Mouse (Mus musculus) hindbrain, postnatal 0 days (tissue): ENCODE results near the gene Dlgap1. TPM values are rescaled to one million over a fixed set of nuclear protein-coding genes. Genes with fewer than 3 reads are reported as not detected.
A peak's percentile ranks its signal among the peaks of the same experiment; 100 is the strongest.

Experiments used
- ATAC-seq: fragments of 200-750 bp; cut with Nextera tagmentation; 2 replicates; pipeline ENCODE4 v1.8.0; 2017; ENCODE audit warnings: mild to moderate bottlenecking, moderate TSS enrichment, moderate library complexity
- DNase-seq: peaks from one replicate; pipeline ENCODE4 v3.0.0-alpha.2; 2015; ENCODE audit warnings: low spot score
- H3K27ac ChIP-seq: fragments of 300-500 bp; sonication (generic); 2 replicates; pipeline ENCODE4 v1.5.1; 2014; ENCODE audit warnings: mild to moderate bottlenecking
- H3K27me3 ChIP-seq: fragments of 300-500 bp; sonication (generic); 2 replicates; pipeline ENCODE4 v1.6.1; 2014; ENCODE audit warnings: low read length, mixed read lengths; ENCODE audit not compliant: insufficient read depth
- H3K36me3 ChIP-seq: fragments of 300-500 bp; sonication (generic); 2 replicates; pipeline ENCODE4 v1.6.1; 2014; ENCODE audit warnings: low read length, mixed read lengths; ENCODE audit not compliant: insufficient read depth
- H3K4me1 ChIP-seq: fragments of 300-500 bp; sonication (generic); 2 replicates; pipeline ENCODE4 v1.6.1; 2014; ENCODE audit warnings: antibody characterized with exemption, low read length, mixed read lengths; ENCODE audit not compliant: insufficient read depth
- H3K4me2 ChIP-seq: fragments of 300-500 bp; sonication (generic); 2 replicates; pipeline ENCODE4 v1.6.1; 2014; ENCODE audit warnings: low read depth, mild to moderate bottlenecking, low read length, moderate library complexity, mixed read lengths
- H3K4me3 ChIP-seq: fragments of 300-500 bp; sonication (generic); 2 replicates; pipeline ENCODE4 v1.5.1; 2014; ENCODE audit warnings: low read length
- H3K9ac ChIP-seq: fragments of 300-500 bp; sonication (generic); replicated peaks from 2 replicates; pipeline ENCODE4 v1.6.1; 2014; ENCODE audit warnings: mild to moderate bottlenecking, low read length, moderate library complexity, mixed read lengths
- H3K9me3 ChIP-seq: fragments of 300-500 bp; sonication (generic); 2 replicates; pipeline ENCODE4 v1.6.1; 2016; ENCODE audit warnings: low read length, mixed read lengths
- CTCF ChIP-seq: IDR thresholded peaks from 2 replicates; pipeline ENCODE4 v1.5.1; 2016; ENCODE audit warnings: antibody characterized with exemption, control low read depth, low read depth
- WGBS: fragments of 180-500 bp; shearing (Covaris S2); extraction: QIAGEN DNeasy Blood & Tissue Kit; methylation state at CpG from one replicate; pipeline ENCODE4 v1.1.7; 2014; 5-methylcytosine and 5-hydroxymethylcytosine counted together
- polyA plus RNA-seq: library from polyadenylated mRNA; unstranded; fragments of >200 nt; fragmentation: Nextera tagmentation; extraction: Ambion mirVana; gene quantifications from 2 replicates; pipeline ENCODE4 v1.2.1, GENCODE M21; 2015
- total RNA-seq: library from RNA; depleted of rRNA; stranded (reverse); fragments of >200 nt; gene quantifications from 2 replicates; pipeline ENCODE4 v1.2.3, GENCODE M21; 2014

Dlgap1 gene
- total and polyA plus RNA-seq, 2 experiments from 2014 or later: 33.8 to 117 TPM

DNA sequence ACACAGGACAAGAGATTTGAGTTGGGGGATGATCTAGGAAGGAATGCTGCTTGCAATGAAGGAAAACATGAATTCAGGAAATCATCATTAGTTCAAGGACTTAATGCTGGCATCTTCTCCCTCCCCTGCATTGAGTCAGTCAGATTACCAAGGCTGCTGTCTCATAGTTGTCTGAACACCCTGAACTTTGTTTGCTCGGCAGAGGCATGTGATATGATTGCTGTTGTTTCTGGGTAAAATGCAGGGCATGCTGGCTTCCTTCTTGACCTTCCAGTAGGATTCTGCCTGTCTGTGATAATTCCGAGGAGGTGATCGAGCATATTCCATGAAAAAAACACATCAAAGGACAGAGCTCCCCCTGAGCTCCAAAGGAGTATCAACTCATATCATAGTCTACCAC lies 283.6 kb downstream of the Dlgap1 start:
- WGBS: 95% methylated on average over 3 of the region's 3 CpGs
- H3K27me3 ChIP-seq: no peaks in the 10 kb centered on the region
- no peak for ATAC-seq
- H3K4me1 ChIP-seq: no peaks in the 10 kb centered on the region
- DNase-seq: no peak
- no peaks in the 10 kb centered on the region for H3K36me3 ChIP-seq
- no peak overlapping the region for H3K4me3 ChIP-seq
- H3K9me3 ChIP-seq: no peaks in the 10 kb centered on the region
- TF ChIP-seq CTCF: no peak
- H3K4me2 ChIP-seq: no peak overlapping the region
- no peak overlapping the region for H3K9ac ChIP-seq
- H3K27ac ChIP-seq: no peak overlapping the region

DNA sequence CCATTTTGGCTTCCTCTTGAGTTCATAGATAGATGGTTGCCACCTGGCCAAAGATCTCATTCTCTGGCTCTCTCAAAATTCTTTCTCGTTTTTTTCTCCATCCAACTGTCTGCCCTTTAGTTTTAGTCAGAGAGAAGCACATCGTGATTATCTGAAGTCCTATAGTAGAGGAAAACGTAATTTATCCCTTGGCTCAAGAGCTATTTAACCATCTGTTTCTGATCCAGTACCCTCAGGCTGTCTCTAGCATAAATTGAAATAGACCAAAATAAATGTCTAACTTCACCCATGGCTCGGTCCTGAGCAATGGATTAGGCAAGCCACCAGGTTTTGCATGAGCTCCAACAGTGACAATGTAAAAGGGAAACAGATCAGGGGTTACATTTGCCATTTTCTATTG lies 287.5 kb downstream of the Dlgap1 start:
- 67% methylated on average over 4 of the region's 4 CpGs for WGBS
- peak; percentile 24 for DNase-seq
- Histone ChIP-seq H3K27ac (0 out of 2 replicates have a peak overlapping the region, but pooled peaks have one; percentile 32), H3K36me3 (no peaks in the 10 kb centered on the region), H3K27me3 (no peaks in the 10 kb centered on the region), H3K4me1 (no peaks in the 10 kb centered on the region), H3K9me3 (no peaks in the 10 kb centered on the region), H3K4me3 (no peak overlapping the region), H3K9ac (no peak overlapping the region), H3K4me2 (no peak overlapping the region)
- no peak for TF ChIP-seq CTCF
- ATAC-seq: no peak

GRCm38 (mm10) chr17:70263156-70263555 lies 294.3 kb downstream of the Dlgap1 start:
- 43% methylated on average over 3 of the region's 3 CpGs for WGBS
- no peaks in the 10 kb centered on the region for H3K27me3 ChIP-seq
- ATAC-seq (no peak), DNase-seq (no peak)
- no peak overlapping the region for H3K4me3 ChIP-seq
- no peaks in the 10 kb centered on the region for H3K9me3 ChIP-seq
- no peak overlapping the region for H3K27ac ChIP-seq
- no peak overlapping the region for H3K4me2 ChIP-seq
- no peaks in the 10 kb centered on the region for H3K36me3 ChIP-seq
- no peaks in the 10 kb centered on the region for H3K4me1 ChIP-seq
- TF ChIP-seq CTCF: no peak
- H3K9ac ChIP-seq: no peak overlapping the region

DNA sequence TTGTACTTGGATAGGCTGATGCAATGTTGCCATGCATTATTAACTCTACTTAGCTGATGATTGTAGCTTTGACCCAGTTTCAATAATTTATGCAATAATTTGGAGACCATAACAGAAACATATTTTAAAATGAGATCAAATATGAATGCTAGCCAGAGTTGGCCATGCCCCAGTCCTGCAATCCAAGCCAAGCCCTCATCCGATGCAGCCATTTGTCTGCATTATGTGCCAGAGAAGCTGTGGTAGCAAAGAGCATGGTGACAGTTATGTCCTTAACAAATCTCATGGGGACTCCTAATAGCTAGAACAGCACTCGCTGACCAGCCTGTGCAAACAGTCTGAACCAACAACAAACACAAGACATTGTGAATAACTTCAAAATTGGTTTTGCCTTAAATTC lies 303.3 kb downstream of the Dlgap1 start:
- H3K36me3 ChIP-seq: no peaks in the 10 kb centered on the region
- 74% methylated on average over 2 of the region's 2 CpGs for WGBS

GRCm38 (mm10) chr17:70287708-70288107 lies 318.8 kb downstream of the Dlgap1 start:
- TF ChIP-seq CTCF: no peak
- no peaks in the 10 kb centered on the region for H3K27me3 ChIP-seq
- no peaks in the 10 kb centered on the region for H3K4me1 ChIP-seq
- H3K9ac ChIP-seq: no peak overlapping the region
- no peaks in the 10 kb centered on the region for H3K9me3 ChIP-seq
- no peak overlapping the region for H3K27ac ChIP-seq
- DNase-seq (no peak), ATAC-seq (no peak)
- H3K36me3 ChIP-seq: no peaks in the 10 kb centered on the region
- WGBS: 88% methylated on average over 2 of the region's 2 CpGs
- no peak overlapping the region for H3K4me2 ChIP-seq
- no peak overlapping the region for H3K4me3 ChIP-seq

More for the DNA sequence above, 303.3 kb downstream of the Dlgap1 start:
- TF ChIP-seq CTCF: no peak
- no peaks in the 10 kb centered on the region for H3K27me3 ChIP-seq
- DNase-seq: no peak
- H3K4me1 ChIP-seq: no peaks in the 10 kb centered on the region
- H3K9ac ChIP-seq: no peak overlapping the region
- no peaks in the 10 kb centered on the region for H3K9me3 ChIP-seq
- H3K4me3 ChIP-seq: no peak overlapping the region
- no peak overlapping the region for H3K27ac ChIP-seq
- ATAC-seq: no peak
- no peak overlapping the region for H3K4me2 ChIP-seq

DNA sequence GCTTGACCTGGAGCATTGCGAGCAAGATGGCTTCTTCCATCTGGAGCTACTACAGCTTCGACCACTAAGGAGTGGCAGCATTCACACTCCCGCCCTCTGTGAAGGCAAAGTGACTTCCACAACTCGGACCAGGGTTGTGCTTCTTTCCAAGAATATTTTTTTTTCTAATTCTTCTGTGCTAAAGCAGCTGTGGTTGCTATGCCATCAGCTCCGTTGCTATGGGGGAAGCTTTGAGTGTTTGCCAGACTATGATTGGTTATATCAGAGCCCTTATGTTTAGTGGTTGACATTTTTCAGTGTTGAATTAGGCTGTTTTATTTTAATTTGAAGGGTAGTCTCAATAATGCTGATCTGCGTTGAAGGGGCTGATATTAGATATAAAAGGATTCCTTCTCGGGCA lies 325.2 kb downstream of the Dlgap1 start:
- no peak overlapping the region for H3K4me3 ChIP-seq
- no peak overlapping the region for H3K9ac ChIP-seq
- no peaks in the 10 kb centered on the region for H3K27me3 ChIP-seq
- no peak overlapping the region for H3K27ac ChIP-seq
- peak; percentile 40; the same call in 1 of the 2 replicates for ATAC-seq
- H3K4me2 ChIP-seq: no peak overlapping the region
- WGBS: 66% methylated on average over 7 of the region's 7 CpGs
- H3K9me3 ChIP-seq: no peaks in the 10 kb centered on the region
- no peak for DNase-seq
- no peak for TF ChIP-seq CTCF
- H3K36me3 ChIP-seq: no peaks in the 10 kb centered on the region
- H3K4me1 ChIP-seq: no peaks in the 10 kb centered on the region

GRCm38 (mm10) chr17:70301941-70302478 lies 333.1 kb downstream of the Dlgap1 start:
- peak; percentile 46 for DNase-seq
- peak; percentile 47; the same call in 1 of the 2 replicates for ATAC-seq
- Histone ChIP-seq H3K4me2 (no peak overlapping the region), H3K4me3 (no peak overlapping the region), H3K9ac (no peak overlapping the region), H3K4me1 (no peaks in the 10 kb centered on the region), H3K36me3 (no peaks in the 10 kb centered on the region), H3K9me3 (no peaks in the 10 kb centered on the region), H3K27ac (no peak overlapping the region), H3K27me3 (no peaks in the 10 kb centered on the region)
- 0 out of 2 replicates have a peak, but pooled peaks have one; percentile 1 for TF ChIP-seq CTCF
- WGBS: 53% methylated on average over 9 of the region's 9 CpGs
